Mouse (Mus musculus) embryonic fibroblast, embryonic 13.5 days (primary cell): ENCODE data around the gene 1110051M20Rik. TPM values are rescaled to one million over a fixed set of nuclear protein-coding genes. Genes with fewer than 3 reads are reported as not detected.

Source experiments
- H3K27ac ChIP-seq: 2 replicates; pipeline ENCODE4 v1.5.1; 2012; ENCODE audit warnings: low read length, control low read depth, inconsistent platforms; ENCODE audit not compliant: insufficient read depth
- H3K4me1 ChIP-seq: 2 replicates; pipeline ENCODE4 v1.6.1; 2011; ENCODE audit warnings: low read length; ENCODE audit not compliant: control insufficient read depth, insufficient read depth
- H3K4me3 ChIP-seq: 2 replicates; pipeline ENCODE4 v1.5.1; 2011; ENCODE audit warnings: mild to moderate bottlenecking, control low read depth, low read length; ENCODE audit not compliant: insufficient read depth
- CTCF ChIP-seq: IDR thresholded peaks from 2 replicates; pipeline ENCODE4 v1.5.1; 2011; ENCODE audit warnings: mild to moderate bottlenecking, control low read depth, low read length, moderate library complexity, borderline replicate concordance; ENCODE audit not compliant: insufficient read depth
- POLR2A ChIP-seq: IDR thresholded peaks from 2 replicates; pipeline ENCODE4 v1.6.1; 2011; ENCODE audit warnings: low read depth, mild to moderate bottlenecking, control low read depth, low read length, moderate library complexity
- polyA plus RNA-seq: library from polyadenylated mRNA; stranded (reverse); fragments of >200 nt; gene quantifications from 2 replicates; pipeline ENCODE4 v1.2.4, GENCODE M21; 2011; ENCODE audit warnings: low read depth; ENCODE audit not compliant: missing spikeins, insufficient read length

Gene 1110051M20Rik
- polyA plus RNA-seq, 1 experiment, result 36.3 TPM

DNA sequence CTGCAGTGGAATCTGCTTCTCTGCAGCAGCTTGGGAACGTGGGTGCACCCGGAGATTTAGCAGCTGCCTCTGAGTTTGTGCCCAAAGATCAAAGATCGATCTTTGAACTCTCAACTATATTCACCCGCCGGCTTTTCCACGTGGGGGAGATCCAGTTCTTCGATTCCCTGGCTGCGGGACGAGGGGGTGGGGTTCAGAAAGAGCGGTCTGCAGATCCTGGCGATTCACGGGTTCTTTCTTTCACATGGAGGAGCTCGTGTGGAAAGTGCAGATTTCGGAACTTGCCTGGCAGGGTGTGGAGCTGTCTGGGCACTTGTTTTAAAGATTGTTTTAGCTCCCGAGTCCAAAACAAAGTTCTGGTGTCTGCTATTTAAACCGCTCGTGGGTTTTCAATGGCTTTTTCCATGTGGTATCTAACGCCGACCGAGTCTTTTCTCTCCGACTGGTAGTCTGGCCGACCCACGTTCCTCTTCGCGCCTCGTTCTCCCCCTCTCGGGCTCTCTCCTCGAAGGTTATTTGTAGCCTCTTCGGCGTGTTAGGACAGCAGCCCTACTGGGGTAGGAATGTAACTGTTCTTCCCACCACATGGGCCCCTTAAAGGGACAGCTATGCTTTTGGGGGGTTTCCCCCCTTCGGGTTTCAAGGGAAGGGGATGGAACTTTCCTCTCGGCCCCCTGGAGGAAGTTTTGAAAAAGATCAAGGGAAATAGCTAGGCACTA, 14.3 kb upstream of the 1110051M20Rik start:
- Histone ChIP-seq H3K4me3 (peak overlapping the region; percentile 54), H3K27ac (no peak overlapping the region), H3K4me1 (no peaks in the 10 kb centered on the region)
- TF ChIP-seq CTCF, result no peak
- TF ChIP-seq POLR2A, result no peak

DNA sequence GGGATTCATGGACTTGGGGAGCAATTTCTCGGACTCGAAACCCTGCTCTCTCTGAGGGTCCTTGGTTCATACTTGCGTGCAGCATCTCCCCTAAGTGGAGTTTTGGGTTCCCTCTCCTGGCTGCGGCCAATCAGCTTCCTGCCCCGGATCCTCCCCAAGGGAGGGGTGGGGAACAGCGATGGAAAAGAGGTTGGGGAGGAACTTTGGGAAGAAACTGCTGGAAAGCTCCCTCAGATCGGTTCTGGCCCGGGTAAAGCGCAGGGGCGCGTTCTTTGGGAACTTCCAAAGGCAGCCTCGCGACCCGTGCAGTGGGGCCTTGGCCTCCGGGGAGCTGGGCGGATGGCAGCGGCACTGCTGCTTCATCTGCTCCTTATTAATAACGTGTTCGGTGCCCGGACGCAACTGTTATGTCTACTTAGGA, 13.8 kb upstream of the 1110051M20Rik start:
- peak overlapping the region; percentile 54 for H3K4me3 ChIP-seq
- H3K4me1 ChIP-seq, result no peaks in the 10 kb centered on the region
- H3K27ac ChIP-seq, result no peak overlapping the region
- no peak for TF ChIP-seq CTCF
- TF ChIP-seq POLR2A, result peak; percentile 44; the same call in 1 of the 2 replicates

DNA sequence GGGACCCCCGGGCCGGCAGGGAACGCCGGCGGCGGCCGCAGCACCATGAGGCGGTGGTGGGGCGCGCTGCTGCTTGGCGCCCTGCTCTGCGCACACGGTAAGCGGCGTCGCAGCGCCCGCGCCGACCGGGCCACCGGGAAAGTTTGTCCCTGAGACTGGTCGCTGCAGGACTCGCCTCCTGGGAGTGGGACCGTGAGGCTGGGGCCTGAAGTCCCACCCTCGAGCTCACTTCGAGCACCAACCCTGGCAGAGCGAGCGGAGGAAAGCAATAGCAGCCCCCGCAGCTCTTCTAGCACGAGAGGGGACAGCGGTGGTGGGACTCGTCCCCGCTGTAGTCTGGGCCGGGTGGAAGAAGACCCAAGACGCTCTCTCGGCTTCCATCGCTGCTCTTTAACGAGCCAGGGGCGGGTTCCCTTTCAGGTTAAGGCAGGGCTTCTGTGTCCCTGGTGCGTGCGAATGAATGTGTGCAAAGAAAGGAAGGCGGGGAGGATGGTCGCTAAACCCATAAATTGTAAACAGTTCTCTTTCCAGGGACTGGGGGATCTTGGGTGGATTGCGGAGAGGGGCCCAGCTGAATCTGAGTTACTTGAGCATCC, 13.2 kb upstream of the 1110051M20Rik start:
- Histone ChIP-seq H3K4me3 (peak overlapping the region; percentile 54), H3K27ac (no peak overlapping the region), H3K4me1 (no peaks in the 10 kb centered on the region)
- TF ChIP-seq CTCF, result no peak
- TF ChIP-seq POLR2A, result no peak

DNA sequence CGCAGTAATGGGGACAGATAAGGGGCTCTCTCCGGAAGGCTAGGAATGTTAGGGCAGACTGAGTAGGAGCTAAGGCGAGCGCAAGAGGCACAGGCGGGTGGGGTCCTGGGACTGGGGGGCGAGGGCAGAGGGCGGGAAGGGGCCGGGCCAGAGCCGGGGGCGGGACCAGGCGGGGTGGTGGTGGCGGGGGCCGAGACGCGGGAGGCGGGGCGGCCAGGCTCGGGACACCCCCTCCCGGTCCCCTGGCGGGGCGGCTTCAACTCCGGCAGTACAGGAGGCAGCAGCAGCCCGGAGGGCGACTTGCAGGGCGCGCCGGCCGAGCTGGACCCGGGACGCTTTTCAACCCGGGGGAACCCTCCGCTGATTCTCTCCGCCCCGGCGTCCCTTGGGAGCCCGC, 12.8 kb upstream of the 1110051M20Rik start, which contains the start of gene Lrp4:
Gene Lrp4, plus strand, starts transcription at position 253 of the 397 bp plus-strand sequence.
- no peaks in the 10 kb centered on the region for H3K4me1 ChIP-seq

DNA sequence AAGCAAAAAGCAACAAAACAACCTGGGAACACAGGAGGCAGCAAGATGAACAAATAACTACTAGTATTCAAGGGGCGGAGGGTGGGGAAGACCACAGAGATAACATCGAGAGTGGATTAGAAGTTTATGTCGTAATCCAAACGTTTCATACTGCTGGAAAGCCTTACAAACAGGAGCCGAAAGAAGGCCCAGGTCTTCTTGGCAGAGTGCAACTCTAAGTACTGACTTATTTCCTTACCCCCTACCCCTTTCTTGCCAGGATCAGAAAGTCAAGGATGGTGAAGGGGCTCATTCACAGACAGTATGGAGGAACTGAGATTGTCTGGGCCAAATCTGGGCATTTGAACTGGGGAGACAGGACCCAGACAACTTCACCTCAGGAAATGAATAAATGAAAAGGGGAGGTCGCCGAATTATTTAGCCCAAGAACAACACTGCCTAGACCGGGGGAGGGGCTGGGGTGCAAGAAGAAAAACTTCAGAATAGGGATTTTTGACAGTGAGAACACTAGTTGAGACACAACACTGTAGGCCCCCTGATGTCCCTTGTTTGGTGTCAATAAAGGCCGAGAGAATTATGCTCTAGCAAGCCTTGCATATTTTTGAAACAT, 12.1 kb upstream of the 1110051M20Rik start:
- TF ChIP-seq POLR2A (no peak), CTCF (no peak)
- Histone ChIP-seq H3K4me1 (no peaks in the 10 kb centered on the region), H3K4me3 (no peak overlapping the region), H3K27ac (no peak overlapping the region)

More for the DNA sequence above, 12.8 kb upstream of the 1110051M20Rik start, which contains the start of gene Lrp4:
- H3K4me3 ChIP-seq, result peak within 1 kb of the TSS; percentile 54
- TF ChIP-seq POLR2A (peak; percentile 56), CTCF (no peak)
- H3K27ac ChIP-seq, result no peak within 1 kb of the TSS

DNA sequence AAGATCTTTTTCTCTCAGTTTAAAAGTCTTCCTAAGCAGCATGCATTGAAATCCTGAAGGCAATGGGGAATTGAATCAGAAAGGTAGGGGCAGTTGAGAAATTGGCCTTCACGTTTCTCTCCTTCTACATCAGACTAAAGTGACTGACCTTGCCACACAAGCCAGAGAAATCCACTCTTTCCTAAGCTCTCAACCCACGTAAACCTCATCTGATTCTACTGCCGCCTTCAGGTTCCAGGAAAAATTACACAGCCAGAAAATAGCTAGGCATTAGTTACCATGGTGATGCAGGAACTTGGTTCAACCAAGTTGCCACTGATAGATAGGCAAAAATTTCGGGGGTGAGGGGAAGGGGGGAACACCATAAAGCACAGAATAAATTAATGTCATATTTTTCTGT, 11.3 kb upstream of the 1110051M20Rik start:
- TF ChIP-seq POLR2A (no peak), CTCF (no peak)
- no peak overlapping the region for H3K4me3 ChIP-seq
- no peak overlapping the region for H3K27ac ChIP-seq
- H3K4me1 ChIP-seq, result no peaks in the 10 kb centered on the region

DNA sequence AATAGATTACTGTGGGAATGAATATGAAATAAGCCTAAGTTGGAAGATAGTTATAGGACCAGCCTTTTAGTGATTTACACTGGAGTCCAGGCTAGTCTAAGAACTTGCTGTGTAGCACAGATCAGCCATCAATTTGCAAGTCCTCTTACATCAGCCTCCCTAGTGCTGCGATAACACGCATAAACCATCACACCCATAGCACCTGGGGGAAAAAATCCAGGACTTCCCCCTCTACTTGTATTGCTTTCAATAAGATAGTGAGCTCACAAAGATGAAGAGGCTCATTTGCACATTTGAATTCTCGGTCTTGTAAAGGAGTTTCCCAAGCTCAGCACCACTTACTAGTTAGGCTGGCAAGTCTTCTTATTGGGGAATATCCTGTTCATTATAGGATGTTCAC, 9.9 kb upstream of the 1110051M20Rik start:
- no peak overlapping the region for H3K4me3 ChIP-seq
- TF ChIP-seq CTCF (no peak), POLR2A (no peak)
- H3K27ac ChIP-seq, result no peak overlapping the region
- no peaks in the 10 kb centered on the region for H3K4me1 ChIP-seq

DNA sequence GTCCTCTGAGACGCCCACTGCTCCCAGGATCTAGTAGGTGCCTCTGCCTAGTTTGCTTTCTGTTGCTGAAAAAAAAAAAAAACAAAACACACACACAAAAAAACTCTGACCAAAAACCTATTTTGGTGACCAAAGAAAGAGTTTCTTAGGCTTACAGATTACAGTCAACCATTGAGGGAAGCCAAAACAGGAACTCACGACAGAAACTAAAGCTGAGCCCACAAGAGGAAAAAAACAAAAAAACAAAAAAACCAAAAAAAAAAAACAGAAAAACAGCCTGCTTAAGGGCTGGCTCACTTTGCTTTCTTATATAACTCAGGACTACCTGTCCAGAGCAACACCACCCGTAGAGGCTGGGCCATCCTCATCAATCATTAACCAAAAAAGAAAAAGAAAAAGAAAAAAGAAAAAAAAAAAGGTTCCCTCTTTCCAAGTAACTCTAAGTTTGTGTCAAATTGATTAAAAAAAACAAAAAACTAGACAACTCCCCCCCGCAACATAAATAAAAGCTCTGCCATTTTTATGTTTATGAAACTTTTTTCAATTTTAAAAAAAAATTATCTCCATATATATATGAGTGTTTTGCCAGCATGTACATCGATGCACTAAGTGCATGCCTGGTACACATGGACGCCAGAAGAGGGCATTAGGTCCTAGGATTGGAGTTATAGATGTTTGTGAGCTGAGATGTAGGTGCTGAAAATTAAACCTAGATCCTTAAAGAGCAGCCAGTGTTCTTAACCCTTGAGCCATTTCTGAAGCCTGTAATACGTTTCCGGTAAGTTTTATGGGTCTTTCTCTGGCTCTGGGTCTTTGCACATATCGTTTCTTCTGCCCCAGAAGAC, 8.9 kb upstream of the 1110051M20Rik start:
- Histone ChIP-seq H3K27ac (no peak overlapping the region), H3K4me1 (no peaks in the 10 kb centered on the region), H3K4me3 (no peak overlapping the region)
- TF ChIP-seq POLR2A (no peak), CTCF (no peak)

DNA sequence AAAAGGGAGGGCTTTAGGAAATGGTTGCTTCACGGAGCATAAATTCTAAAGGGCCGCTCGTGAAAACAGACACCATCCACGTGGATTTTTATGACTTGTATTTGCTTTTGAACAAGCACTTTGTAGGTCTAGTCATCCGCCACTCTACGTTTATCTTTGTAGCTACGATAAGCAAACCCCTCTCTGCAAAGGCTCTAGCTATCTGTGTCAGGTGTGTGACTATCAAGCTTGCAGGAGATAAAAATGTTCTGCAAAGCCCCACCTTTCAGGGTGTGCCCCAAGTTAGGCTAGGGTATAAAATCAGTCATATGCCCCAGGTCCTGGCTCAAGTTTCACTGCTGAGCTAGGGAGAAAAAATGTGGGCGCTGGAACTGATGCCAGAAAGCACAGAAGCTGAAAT, 8.2 kb upstream of the 1110051M20Rik start:
- Histone ChIP-seq H3K4me1 (no peaks in the 10 kb centered on the region), H3K27ac (no peak overlapping the region), H3K4me3 (no peak overlapping the region)
- TF ChIP-seq POLR2A (no peak), CTCF (no peak)
